Comparison of ENCODE assay signal across 11 mouse cellular contexts in the genomic region with DNA sequence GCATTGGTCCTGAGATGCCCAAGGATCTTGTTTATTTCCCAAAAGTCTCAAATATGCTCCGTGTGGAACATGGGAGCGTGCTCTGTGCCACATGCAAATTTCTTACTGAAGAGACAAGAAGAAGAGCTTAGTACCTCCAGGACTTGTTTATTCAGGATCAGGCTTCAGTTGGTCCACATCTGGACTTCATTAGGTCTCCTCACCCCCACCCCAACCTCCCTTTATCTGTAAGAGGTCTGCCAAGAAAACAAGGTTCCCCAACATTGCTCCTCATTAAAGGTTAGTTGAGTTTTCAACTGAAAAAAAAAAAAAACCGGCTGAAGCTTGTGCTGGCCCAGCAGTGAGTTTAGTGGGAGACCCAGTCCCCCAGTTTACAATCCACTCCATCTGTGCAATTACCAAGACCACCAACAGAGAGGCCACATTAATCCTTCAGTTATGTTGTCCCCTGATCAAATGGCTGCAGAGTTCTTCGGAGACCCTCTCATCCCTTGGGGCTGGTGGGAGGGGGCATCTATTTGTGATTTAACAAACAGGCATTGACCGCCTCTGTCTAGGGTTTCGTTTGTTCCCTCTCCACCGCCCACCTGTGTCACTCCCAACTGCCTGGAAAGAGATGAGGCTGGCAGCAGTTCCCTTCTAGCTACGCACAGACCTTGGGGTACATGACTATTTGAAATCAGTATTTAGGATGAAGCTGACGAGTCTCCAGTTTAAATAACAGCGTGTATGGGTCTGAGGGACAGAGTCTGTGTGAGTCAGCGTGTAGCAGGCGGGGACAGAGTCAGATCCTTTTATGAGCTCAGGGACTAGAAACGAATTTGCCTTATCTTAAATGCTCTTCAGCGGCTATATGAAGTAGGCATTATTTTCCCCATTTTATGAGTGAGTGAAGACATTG. TPM values are rescaled to one million over a fixed set of nuclear protein-coding genes. Genes with fewer than 3 reads are reported as not detected.
A peak's percentile ranks its signal among the peaks of the same experiment; 100 is the strongest.
DNase-seq lines count a peak whose midpoint lies in the region; ATAC-seq and TF ChIP-seq lines count a peak whose summit lies in the region.
"Had no signal": no experiment of that assay in that cellular context is flagged by ENCODE, and none has a peak within 500 bp of the region (broad histone marks: within the 10 kb centered on the region; RNA-seq: fewer than 3 reads in every experiment).

No protein-coding gene starts in this region.

- no peak for TF ChIP-seq EP300 in stomach, postnatal 0 days (optimal IDR thresholded peaks at IDR 0.05)

- H3K27ac ChIP-seq in stomach, embryonic 16.5 days (ENCODE audit: low read length), result peak overlapping the region; percentile 31; the same call in 1 of the 2 replicates
- H3K27ac ChIP-seq in stomach, postnatal 0 days (replicated peaks), result no peak overlapping the region
- H3K27ac ChIP-seq: hindbrain, embryonic 13.5 days; liver, embryonic 13.5 days had no signal

- H3K36me3 ChIP-seq in stomach, embryonic 16.5 days (ENCODE audit: control insufficient read depth, insufficient read depth, low read length), result peaks cover 3% of the 10 kb centered on the region; the same call in 1 of the 2 replicates
- peaks cover 7% of the 10 kb centered on the region; the same call in 1 of the 2 replicates for H3K36me3 ChIP-seq in stomach, postnatal 0 days (ENCODE audit: control insufficient read depth, insufficient read depth, low read length)
- H3K36me3 ChIP-seq: liver, embryonic 13.5 days had no signal

- 52% methylated on average over 14 of the region's 14 CpGs for WGBS in stomach, embryonic 16.5 days
- 52% methylated on average over 14 of the region's 14 CpGs for WGBS in stomach, postnatal 0 days

- intact Hi-C loops in gastrocnemius, postnatal 36 days (cut with DNase I), result loop anchor here (5.0 kb wide), 1 partner anchor 44 kb away; a partner anchor contains a TSS

- H3K27me3 ChIP-seq in stomach, embryonic 16.5 days (ENCODE audit: control insufficient read depth, insufficient read depth, low read length), result no peaks in the 10 kb centered on the region
- no peaks in the 10 kb centered on the region for H3K27me3 ChIP-seq in stomach, postnatal 0 days (ENCODE audit: control insufficient read depth, insufficient read depth, low read length)
- H3K27me3 ChIP-seq: hindbrain, embryonic 13.5 days; liver, embryonic 13.5 days had no signal

- peak; percentile 72 for DNase-seq in adrenal gland, adult 2 months
- no peak for DNase-seq in adrenal gland, postnatal 4 days (ENCODE audit: low spot score in 2 of 2)
- DNase-seq in stomach, postnatal 0 days (ENCODE audit: low spot score), result no peak
- peak; percentile 71 for DNase-seq in hindlimb bud, embryonic 11.5 days (ENCODE audit: extremely low spot score, low read depth, low spot score)
- DNase-seq in retina, postnatal 1 day, result peak; percentile 72
- no peak for DNase-seq in gastrocnemius, postnatal 36 days
- no peak for DNase-seq in cerebellum, postnatal 36 days
- DNase-seq: gastrocnemius, postnatal 14 days; liver, embryonic 13.5 days had no signal

- TF ChIP-seq CTCF in stomach, postnatal 0 days (IDR thresholded peaks at IDR 0.05; ENCODE audit: low read depth), result no peak

- H3K9ac ChIP-seq in stomach, embryonic 16.5 days (ENCODE audit: low read length), result no peak overlapping the region
- H3K9ac ChIP-seq in stomach, postnatal 0 days (ENCODE audit: low read length), result no peak overlapping the region
- H3K9ac ChIP-seq: hindbrain, embryonic 13.5 days; liver, embryonic 13.5 days had no signal

- no peak overlapping the region for H3K4me2 ChIP-seq in stomach, embryonic 16.5 days (ENCODE audit: low read depth, low read length)
- H3K4me2 ChIP-seq in stomach, postnatal 0 days (replicated peaks; ENCODE audit: low read depth), result no peak overlapping the region
- H3K4me2 ChIP-seq: hindbrain, embryonic 13.5 days; liver, embryonic 13.5 days had no signal

- H3K4me1 ChIP-seq in stomach, embryonic 16.5 days (ENCODE audit: control insufficient read depth, insufficient read depth, low read length), result peaks cover 45% of the 10 kb centered on the region
- peaks cover 14% of the 10 kb centered on the region for H3K4me1 ChIP-seq in stomach, postnatal 0 days (replicated peaks; ENCODE audit: control insufficient read depth, insufficient read depth)

- ATAC-seq in stomach, embryonic 16.5 days (ENCODE audit: insufficient read depth, low FRiP score), result no peak
- ATAC-seq in stomach, postnatal 0 days (ENCODE audit: low FRiP score, low TSS enrichment), result no peak

- H3K4me3 ChIP-seq in stomach, embryonic 16.5 days (replicated peaks; ENCODE audit: low read length), result no peak overlapping the region
- H3K4me3 ChIP-seq in stomach, postnatal 0 days (ENCODE audit: low read depth, low read length), result no peak overlapping the region
- H3K4me3 ChIP-seq: hindbrain, embryonic 13.5 days; liver, embryonic 13.5 days had no signal

- no peaks in the 10 kb centered on the region for H3K9me3 ChIP-seq in stomach, embryonic 16.5 days (replicated peaks; ENCODE audit: control insufficient read depth, low read length)
- H3K9me3 ChIP-seq in stomach, postnatal 0 days (ENCODE audit: control insufficient read depth, low read length), result no peaks in the 10 kb centered on the region
- H3K9me3 ChIP-seq: hindbrain, embryonic 13.5 days; liver, embryonic 13.5 days had no signal

RNA-seq across cellular contexts. Expression of a gene that starts 43.7 kb away (rescaled TPM):
- total RNA-seq in adrenal gland, adult 2 months (2021), result 100 to 1,000 TPM; 237 to 336 TPM
- polyA plus RNA-seq in adrenal gland, adult 2 months (2012; rRNA removed), result 246 and 342 TPM in 2 replicates
- 100 to 1,000 TPM; 231 to 252 TPM for total RNA-seq in adrenal gland, postnatal 4 days (2021)
- 65.3 and 69.9 TPM in 2 replicates for polyA plus RNA-seq in stomach, embryonic 16.5 days (2015; fragmentation: Nextera tagmentation; extraction: Ambion mirVana)
- polyA plus RNA-seq in stomach, postnatal 0 days (2015; fragmentation: Nextera tagmentation; extraction: Ambion mirVana), result 60.2 and 64.4 TPM in 2 replicates
- total RNA-seq in gastrocnemius, postnatal 36 days (2021), result 10 to 100 TPM; 43.9 to 45.4 TPM

Comparison
In these comparisons a context has a peak if more than half of its experiments do, and no peak if none do; other contexts are left out.
1. DNase-seq: peak in adrenal gland, adult 2 months (single experiment), hindlimb bud, embryonic 11.5 days (single experiment) and retina, postnatal 1 day (single experiment); none in adrenal gland, postnatal 4 days (0 of 2), stomach, postnatal 0 days (single experiment), gastrocnemius, postnatal 36 days (0 of 2) and cerebellum, postnatal 36 days (0 of 2).
2. RNA of a gene that starts 43.7 kb away (total RNA-seq): 237 to 336 TPM in adrenal gland, adult 2 months and 231 to 252 TPM in adrenal gland, postnatal 4 days; 43.9 to 45.4 TPM in gastrocnemius, postnatal 36 days; every median in the first group is over 4 times any median in the second.